Mouse (Mus musculus): Measurements from ENCODE around the gene Apobec1. TPM values are rescaled to one million over a fixed set of nuclear protein-coding genes. Genes with fewer than 3 reads are reported as not detected.

Apobec1 gene
- total RNA-seq, 2 experiments from 2014 or later = 1.4 to 1.8 TPM

Other genes with a start within 250 kb of the Apobec1 start
- 1 to 10 TPM in 1 of 2 experiments, under 1 TPM in 1; 1.00 to 2.4 TPM for gene Rimklb, start 103.7 kb downstream of the Apobec1 start, total RNA-seq (2021)
- gene Mfap5, start 96.6 kb downstream of the Apobec1 start, total RNA-seq (2021) = 100 to 1,000 TPM in 1 of 2 experiments, 10 to 100 TPM in 1; 92.6 to 115 TPM
- not detected for gene Aicda, start 48.6 kb downstream of the Apobec1 start, total RNA-seq (2021)
- gene Gdf3, start 7.6 kb upstream of the Apobec1 start, total RNA-seq (2021) = not detected
- gene Dppa3, start 24.0 kb upstream of the Apobec1 start, total RNA-seq (2021) = not detected
- gene Nanog, start 105.0 kb upstream of the Apobec1 start, total RNA-seq (2021) = not detected
- gene Slc2a3, start 199.2 kb upstream of the Apobec1 start, total RNA-seq (2021) = 1 to 10 TPM; 1.2 to 1.9 TPM
- 10 to 100 TPM; 15.5 to 18.5 TPM for gene Foxj2, start 217.5 kb upstream of the Apobec1 start, total RNA-seq (2021)

Data from gastrocnemius, postnatal 14 days (tissue).